Mouse (Mus musculus) brain, embryonic 18.5 days (tissue): Measurements from ENCODE around the gene 1500009C09Rik.
A peak's percentile ranks its signal among the peaks of the same experiment; 100 is the strongest.
"Not testable (repeated sequence)": the region's sequence is repeated elsewhere in the genome, so short reads cannot be mapped to it uniquely, and the experiment has no call there.

Experiments used
- DNase-seq: peaks from one replicate; pipeline ENCODE4 v3.0.0-alpha.2; 2012; ENCODE audit warnings: low read depth, low spot score

The 1500009C09Rik gene

GRCm38 (mm10) chr15:82218778-82219666 lies 33.2 kb upstream of the 1500009C09Rik start:
- no peak for DNase-seq

GRCm38 (mm10) chr15:82220003-82220675 lies 32.1 kb upstream of the 1500009C09Rik start:
- DNase-seq, result no peak

GRCm38 (mm10) chr15:82221104-82221860 lies 30.9 kb upstream of the 1500009C09Rik start:
- DNase-seq, result no peak

- DNase-seq, result no peak
These were observed 28.9 kb upstream of the 1500009C09Rik start for GRCm38 (mm10) chr15:82223251-82223650.

GRCm38 (mm10) chr15:82223657-82224601 lies 28.3 kb upstream of the 1500009C09Rik start, which contains the start of gene Tnfrsf13c:
Gene Tnfrsf13c (minus strand): TSS chr15:82224369.
- DNase-seq, result no peak

GRCm38 (mm10) chr15:82224602-82225215 lies 27.5 kb upstream of the 1500009C09Rik start:
- no peak for DNase-seq

- DNase-seq, result no peak
These were observed 26.4 kb upstream of the 1500009C09Rik start for GRCm38 (mm10) chr15:82225769-82226168.

- no peak for DNase-seq
These were observed 22.6 kb upstream of the 1500009C09Rik start for GRCm38 (mm10) chr15:82229542-82230045.

GRCm38 (mm10) chr15:82230098-82230611 lies 22.0 kb upstream of the 1500009C09Rik start:
- DNase-seq, result no peak

GRCm38 (mm10) chr15:82231100-82231499 lies 21.1 kb upstream of the 1500009C09Rik start:
- DNase-seq, result no peak

GRCm38 (mm10) chr15:82231591-82232378 lies 20.4 kb upstream of the 1500009C09Rik start:
- no peak for DNase-seq

- no peak for DNase-seq
These were observed 19.5 kb upstream of the 1500009C09Rik start for GRCm38 (mm10) chr15:82232651-82233050.

- no peak for DNase-seq
These were observed 16.5 kb upstream of the 1500009C09Rik start for GRCm38 (mm10) chr15:82235661-82236060.

GRCm38 (mm10) chr15:82236565-82236964 lies 15.6 kb upstream of the 1500009C09Rik start:
- DNase-seq, result no peak

GRCm38 (mm10) chr15:82243311-82243710 lies 8.9 kb upstream of the 1500009C09Rik start:
- no peak for DNase-seq

GRCm38 (mm10) chr15:82243742-82244114 lies 8.5 kb upstream of the 1500009C09Rik start:
- DNase-seq, result no peak

GRCm38 (mm10) chr15:82244115-82244804 lies 7.9 kb upstream of the 1500009C09Rik start, which contains the start of gene Cenpm:
Gene Cenpm (minus strand): TSS chr15:82244748.
- peak; percentile 80 for DNase-seq

GRCm38 (mm10) chr15:82244805-82245161 lies 7.4 kb upstream of the 1500009C09Rik start:
- not testable (repeated sequence) for DNase-seq
